Mouse (Mus musculus): Measurements from ENCODE around the gene Ccl6. TPM values are rescaled to one million over a fixed set of nuclear protein-coding genes. Genes with fewer than 3 reads are reported as not detected.

Gene Ccl6
- polyA plus RNA-seq (2012; rRNA removed) = 12.5 and 15.6 TPM in 2 replicates

DNA sequence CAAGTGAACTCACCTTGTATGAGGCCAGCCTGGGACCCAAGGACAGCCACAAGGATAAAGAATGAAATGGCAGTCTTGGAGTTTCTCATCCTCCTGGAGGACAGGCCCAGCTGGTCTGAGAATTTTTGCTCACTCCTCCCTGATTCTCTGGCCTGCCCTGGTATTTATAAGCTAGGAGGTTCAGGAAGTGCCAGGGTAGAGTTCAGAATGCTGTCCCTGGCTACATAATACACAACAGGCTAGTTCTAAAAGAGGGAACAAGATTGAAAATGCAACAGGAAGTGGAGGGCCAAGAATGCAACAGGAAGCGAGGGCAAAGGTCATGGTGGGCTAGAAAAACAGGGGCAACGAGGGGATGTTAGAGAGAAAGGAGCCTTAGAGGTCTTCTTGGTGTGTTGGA is at the start of gene Ccl6:
Gene Ccl6 (minus strand): TSS at position 235 of the 400 bp plus-strand sequence.
- Histone ChIP-seq H3K36me3 (ENCODE audit: control insufficient read depth, insufficient read depth, low read length) (no peaks in the 10 kb centered on the region), H3K27me3 (ENCODE audit: control insufficient read depth, insufficient read depth, low read length) (no peaks in the 10 kb centered on the region), H3K4me3 (ENCODE audit: extremely low read depth, insufficient read depth, insufficient read length) (no peak within 1 kb of the TSS; the same call in 1 of the 2 replicates), H3K27ac (ENCODE audit: insufficient read depth, low read length) (peak within 1 kb of the TSS; percentile 12; the same call in 1 of the 2 replicates), H3K4me1 (ENCODE audit: control insufficient read depth, insufficient read depth, insufficient read length) (peaks cover 10% of the 10 kb centered on the region; the same call in 1 of the 2 replicates)
- no peak for DNase-seq (ENCODE audit: low read depth in 1 of 2, low spot score in 2 of 2)
- no peak for TF ChIP-seq CTCF (IDR thresholded peaks at IDR 0.05; ENCODE audit: extremely low read depth, insufficient read depth, insufficient read length, insufficient replicate concordance)
- TF ChIP-seq POLR2A (IDR thresholded peaks at IDR 0.05; ENCODE audit: low read depth, low read length) = no peak
- WGBS = 32% methylated on average over 2 of the region's 2 CpGs

DNA sequence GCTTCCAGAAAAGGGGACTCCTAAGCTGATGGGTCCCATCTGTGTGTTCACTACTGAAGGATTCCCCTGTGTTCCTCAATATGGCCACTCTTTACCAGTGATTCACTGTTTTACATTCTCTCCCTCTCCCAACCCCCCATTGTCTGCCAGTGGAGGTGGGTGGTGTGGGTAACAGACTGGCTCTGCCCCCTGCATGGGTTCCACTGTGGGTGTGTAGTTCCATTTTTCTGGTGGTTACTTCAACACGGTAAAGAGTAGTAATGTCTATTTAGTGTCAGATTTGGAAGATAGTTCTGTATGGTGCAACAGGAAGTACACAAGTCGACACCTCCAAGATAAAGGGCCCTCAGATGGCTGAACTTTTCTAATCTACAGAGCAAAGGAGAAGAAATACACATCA is 48.3 kb upstream of the Ccl6 start:
- TF ChIP-seq POLR2A (IDR thresholded peaks at IDR 0.05; ENCODE audit: low read depth, low read length) (no peak), CTCF (IDR thresholded peaks at IDR 0.05; ENCODE audit: extremely low read depth, insufficient read depth, insufficient read length, insufficient replicate concordance) (no peak)
- Histone ChIP-seq H3K27me3 (ENCODE audit: control insufficient read depth, insufficient read depth, low read length) (no peaks in the 10 kb centered on the region), H3K4me1 (ENCODE audit: control insufficient read depth, insufficient read depth, insufficient read length) (peaks cover 12% of the 10 kb centered on the region; the same call in 1 of the 2 replicates), H3K36me3 (ENCODE audit: control insufficient read depth, insufficient read depth, low read length) (no peaks in the 10 kb centered on the region), H3K27ac (ENCODE audit: insufficient read depth, low read length) (no peak overlapping the region; the same call in 1 of the 2 replicates), H3K4me3 (ENCODE audit: extremely low read depth, insufficient read depth, insufficient read length) (no peak overlapping the region)
- WGBS = 3% methylated on average over 2 of the region's 2 CpGs
- no peak for DNase-seq (ENCODE audit: low read depth in 1 of 2, low spot score in 2 of 2)

DNA sequence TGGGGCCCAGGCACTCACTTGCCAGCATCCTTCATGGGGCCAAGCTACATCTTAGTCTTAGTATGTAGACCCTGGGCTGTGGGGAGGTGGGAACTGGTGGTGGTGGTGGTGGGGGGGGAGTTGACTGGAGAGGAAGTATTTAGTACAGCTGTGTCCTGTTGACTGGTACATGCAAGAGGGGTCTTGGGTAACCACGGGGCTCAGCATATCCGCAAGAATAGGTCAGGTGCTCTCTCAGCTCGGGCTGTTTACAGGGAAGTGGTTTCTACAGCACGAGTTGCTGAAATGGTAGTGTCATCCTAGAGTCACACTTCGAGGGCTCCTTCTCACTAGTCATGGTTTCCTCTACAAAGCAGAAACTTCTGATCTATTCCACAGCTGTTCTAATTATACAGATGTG is 47.3 kb upstream of the Ccl6 start:
- peak overlapping the region; percentile 71 for H3K27ac ChIP-seq (ENCODE audit: insufficient read depth, low read length)
- H3K36me3 ChIP-seq (ENCODE audit: control insufficient read depth, insufficient read depth, low read length) = no peaks in the 10 kb centered on the region
- DNase-seq (ENCODE audit: low read depth in 1 of 2, low spot score in 2 of 2) = peak; percentile 53 to 84
- 4% methylated on average over 5 of the region's 5 CpGs for WGBS
- no peaks in the 10 kb centered on the region for H3K27me3 ChIP-seq (ENCODE audit: control insufficient read depth, insufficient read depth, low read length)
- no peak for TF ChIP-seq POLR2A (IDR thresholded peaks at IDR 0.05; ENCODE audit: low read depth, low read length)
- TF ChIP-seq CTCF (IDR thresholded peaks at IDR 0.05; ENCODE audit: extremely low read depth, insufficient read depth, insufficient read length, insufficient replicate concordance) = no peak
- peaks cover 12% of the 10 kb centered on the region; the same call in 1 of the 2 replicates for H3K4me1 ChIP-seq (ENCODE audit: control insufficient read depth, insufficient read depth, insufficient read length)
- no peak overlapping the region for H3K4me3 ChIP-seq (ENCODE audit: extremely low read depth, insufficient read depth, insufficient read length)

DNA sequence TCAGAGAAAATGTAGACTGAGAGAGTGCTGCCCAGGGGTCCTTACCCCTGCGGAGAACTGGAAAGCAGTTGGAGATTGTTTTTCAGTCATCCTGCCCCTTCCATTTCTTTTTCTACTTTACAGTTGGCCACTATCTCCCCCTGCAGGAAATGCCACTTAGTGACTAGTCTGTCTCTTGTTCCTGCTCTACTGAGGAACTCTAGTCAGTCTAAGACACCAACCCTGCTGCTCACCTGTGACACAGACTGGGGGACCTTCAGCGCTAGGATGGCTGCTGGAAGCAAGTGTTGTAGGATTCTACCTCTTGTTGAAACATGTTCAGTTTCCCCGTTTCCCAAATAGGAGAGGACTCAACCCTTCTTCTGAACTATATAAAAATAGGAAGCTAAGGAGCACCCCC is 46.6 kb upstream of the Ccl6 start:
- TF ChIP-seq CTCF (IDR thresholded peaks at IDR 0.05; ENCODE audit: extremely low read depth, insufficient read depth, insufficient read length, insufficient replicate concordance) (no peak), POLR2A (IDR thresholded peaks at IDR 0.05; ENCODE audit: low read depth, low read length) (no peak)
- 27% methylated on average over 3 of the region's 3 CpGs for WGBS
- Histone ChIP-seq H3K4me3 (ENCODE audit: extremely low read depth, insufficient read depth, insufficient read length) (no peak overlapping the region), H3K27me3 (ENCODE audit: control insufficient read depth, insufficient read depth, low read length) (no peaks in the 10 kb centered on the region), H3K27ac (ENCODE audit: insufficient read depth, low read length) (peak overlapping the region; percentile 71), H3K4me1 (ENCODE audit: control insufficient read depth, insufficient read depth, insufficient read length) (peaks cover 12% of the 10 kb centered on the region; the same call in 1 of the 2 replicates), H3K36me3 (ENCODE audit: control insufficient read depth, insufficient read depth, low read length) (no peaks in the 10 kb centered on the region)
- peak; percentile 24 to 64 for DNase-seq (ENCODE audit: low read depth in 1 of 2, low spot score in 2 of 2)

DNA sequence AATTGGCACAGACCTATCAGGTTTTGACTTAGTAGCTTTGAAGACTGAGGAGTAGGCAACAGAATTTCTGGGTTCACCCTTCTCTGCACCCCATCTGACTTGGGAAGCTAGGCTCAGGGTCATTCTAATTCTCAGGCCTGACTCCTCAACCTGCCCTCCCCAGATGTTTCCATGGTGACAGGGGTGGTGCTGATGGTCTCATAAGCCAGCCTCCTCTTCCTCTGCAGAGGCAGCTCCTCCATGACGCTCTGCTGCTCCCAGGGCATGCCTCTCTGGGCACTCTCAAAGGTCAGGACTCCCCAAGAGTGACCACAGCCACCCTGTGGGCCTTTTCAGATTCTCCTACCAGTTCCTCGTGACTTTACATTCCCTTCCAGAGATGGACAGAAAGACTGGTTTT is 46.0 kb upstream of the Ccl6 start:
- Histone ChIP-seq H3K36me3 (ENCODE audit: control insufficient read depth, insufficient read depth, low read length) (no peaks in the 10 kb centered on the region), H3K27me3 (ENCODE audit: control insufficient read depth, insufficient read depth, low read length) (no peaks in the 10 kb centered on the region), H3K4me3 (ENCODE audit: extremely low read depth, insufficient read depth, insufficient read length) (no peak overlapping the region), H3K4me1 (ENCODE audit: control insufficient read depth, insufficient read depth, insufficient read length) (peaks cover 12% of the 10 kb centered on the region; the same call in 1 of the 2 replicates), H3K27ac (ENCODE audit: insufficient read depth, low read length) (peak overlapping the region; percentile 5; the same call in 1 of the 2 replicates)
- no peak for DNase-seq (ENCODE audit: low read depth in 1 of 2, low spot score in 2 of 2)
- TF ChIP-seq POLR2A (IDR thresholded peaks at IDR 0.05; ENCODE audit: low read depth, low read length) (no peak), CTCF (IDR thresholded peaks at IDR 0.05; ENCODE audit: extremely low read depth, insufficient read depth, insufficient read length, insufficient replicate concordance) (no peak)
- WGBS = 40% methylated on average over 2 of the region's 2 CpGs

DNA sequence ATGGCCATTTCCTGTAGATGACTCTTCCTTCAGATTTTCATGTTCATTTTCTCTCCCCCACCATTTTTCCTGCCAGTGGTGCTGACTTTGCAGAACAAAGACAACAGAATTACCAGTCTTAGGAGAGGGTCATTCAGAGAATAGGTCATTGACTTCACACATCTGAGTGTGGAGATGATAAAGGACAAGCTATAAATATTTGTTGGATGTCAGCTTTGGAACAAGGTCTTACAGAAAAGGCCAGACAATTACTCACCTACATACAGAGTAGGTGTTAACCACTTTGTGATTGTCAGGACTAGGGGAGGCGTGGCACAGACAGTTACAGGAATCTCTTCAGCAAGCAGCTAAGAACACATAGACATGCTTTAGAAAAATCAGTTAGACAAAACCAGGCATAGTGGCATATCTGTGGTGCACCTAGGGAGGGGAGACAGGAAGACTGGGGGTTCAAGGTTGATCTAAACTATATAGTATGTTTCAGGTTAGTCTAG is 43.9 kb upstream of the Ccl6 start:
- TF ChIP-seq CTCF (IDR thresholded peaks at IDR 0.05; ENCODE audit: extremely low read depth, insufficient read depth, insufficient read length, insufficient replicate concordance) (no peak), POLR2A (IDR thresholded peaks at IDR 0.05; ENCODE audit: low read depth, low read length) (no peak)
- Histone ChIP-seq H3K4me1 (ENCODE audit: control insufficient read depth, insufficient read depth, insufficient read length) (peaks cover 12% of the 10 kb centered on the region; the same call in 1 of the 2 replicates), H3K27me3 (ENCODE audit: control insufficient read depth, insufficient read depth, low read length) (no peaks in the 10 kb centered on the region), H3K36me3 (ENCODE audit: control insufficient read depth, insufficient read depth, low read length) (no peaks in the 10 kb centered on the region), H3K27ac (ENCODE audit: insufficient read depth, low read length) (no peak overlapping the region), H3K4me3 (ENCODE audit: extremely low read depth, insufficient read depth, insufficient read length) (no peak overlapping the region)
- 79% methylated on average over 1 of the region's 1 CpGs for WGBS
- DNase-seq (ENCODE audit: low read depth in 1 of 2, low spot score in 2 of 2) = no peak

DNA sequence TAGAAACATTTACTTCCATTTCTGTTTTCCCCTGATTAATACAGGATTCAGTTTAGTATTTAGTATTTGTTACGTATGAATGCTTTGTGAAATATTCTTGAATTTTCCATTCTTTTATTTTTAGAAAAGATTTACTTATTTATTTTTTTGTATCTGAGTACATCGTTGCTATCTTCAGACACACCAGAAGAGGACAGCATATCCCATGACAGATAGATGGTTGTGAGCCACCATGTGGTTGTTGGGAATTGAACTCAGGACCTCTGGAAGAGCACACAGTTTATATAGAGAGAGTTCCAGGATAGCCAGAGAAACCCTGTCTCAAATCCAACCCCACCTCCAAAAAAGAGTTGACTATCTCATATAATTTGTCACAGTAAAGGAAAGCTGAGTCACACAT is 42.0 kb upstream of the Ccl6 start:
- WGBS = 93% methylated on average over 2 of the region's 2 CpGs
- H3K36me3 ChIP-seq (ENCODE audit: control insufficient read depth, insufficient read depth, low read length) = no peaks in the 10 kb centered on the region

More for the DNA sequence above, 42.0 kb upstream of the Ccl6 start:
- no peak for DNase-seq (ENCODE audit: low read depth in 1 of 2, low spot score in 2 of 2)
- TF ChIP-seq CTCF (IDR thresholded peaks at IDR 0.05; ENCODE audit: extremely low read depth, insufficient read depth, insufficient read length, insufficient replicate concordance) (no peak), POLR2A (IDR thresholded peaks at IDR 0.05; ENCODE audit: low read depth, low read length) (no peak)
- H3K27me3 ChIP-seq (ENCODE audit: control insufficient read depth, insufficient read depth, low read length) = no peaks in the 10 kb centered on the region
- no peak overlapping the region for H3K27ac ChIP-seq (ENCODE audit: insufficient read depth, low read length)
- H3K4me3 ChIP-seq (ENCODE audit: extremely low read depth, insufficient read depth, insufficient read length) = no peak overlapping the region
- peaks cover 3% of the 10 kb centered on the region; the same call in 1 of the 2 replicates for H3K4me1 ChIP-seq (ENCODE audit: control insufficient read depth, insufficient read depth, insufficient read length)

All from spleen, adult 2 months (tissue).